Mouse (Mus musculus) CH12.LX (cell line): ENCODE measurements around the gene Cdc14b. TPM values are rescaled to one million over a fixed set of nuclear protein-coding genes. Genes with fewer than 3 reads are reported as not detected.

Experiments
- DNase-seq: peaks from one replicate; pipeline ENCODE4 v3.0.0-alpha.2; 2013; ENCODE audit errors: extremely low read depth
- H3K27ac ChIP-seq: 2 replicates; pipeline ENCODE4 v1.5.1; 2012; ENCODE audit warnings: low read depth, mild to moderate bottlenecking, control low read depth, moderate library complexity; ENCODE audit not compliant: insufficient read depth
- H3K27me3 ChIP-seq: replicated peaks from 2 replicates; pipeline ENCODE3; 2012; ENCODE audit warnings: inconsistent platforms
- H3K36me3 ChIP-seq, 2 experiments: replicated peaks in 1 of 2; 2 replicates each; pipeline versions ENCODE3 to v1.6.1; 2012; ENCODE audit warnings: inconsistent platforms in 1 of 2, low read length in 1 of 2, mild to moderate bottlenecking in 1 of 2, mixed read lengths in 1 of 2, moderate library complexity in 1 of 2; ENCODE audit not compliant: control insufficient read depth in 1 of 2, insufficient read depth in 1 of 2
- H3K4me1 ChIP-seq, 2 experiments: 2 replicates each; pipeline ENCODE4 v1.6.1; 2012; ENCODE audit warnings: inconsistent platforms in 1 of 2, moderate library complexity in 1 of 2; ENCODE audit not compliant: insufficient read depth in 2 of 2, control insufficient read depth in 1 of 2
- H3K4me2 ChIP-seq: 2 replicates; pipeline ENCODE4 v1.6.1; 2012; ENCODE audit warnings: low read depth, mild to moderate bottlenecking, control low read depth; ENCODE audit not compliant: poor library complexity, insufficient read depth, severe bottlenecking
- H3K4me3 ChIP-seq, 3 experiments: fragments of 150-350 bp in 1 of 3; sonication (generic) in 1 of 3; replicated peaks in 1 of 3; 2 replicates each; pipeline versions ENCODE3 to v1.5.1; 2011 to 2012; ENCODE audit warnings: low read depth in 2 of 3, low read length in 2 of 3, mild to moderate bottlenecking in 2 of 3, moderate library complexity in 2 of 3, control low read depth in 1 of 3, improper control_type of control experiment in 1 of 3, inconsistent platforms in 1 of 3, mixed read lengths in 1 of 3; ENCODE audit not compliant: poor library complexity in 1 of 3
- H3K79me2 ChIP-seq: replicated peaks from 2 replicates; pipeline ENCODE4 v1.6.1; 2012; ENCODE audit warnings: mild to moderate bottlenecking, moderate library complexity; ENCODE audit not compliant: control insufficient read depth, poor library complexity, insufficient read depth, severe bottlenecking; ENCODE audit errors: extremely low read depth
- H3K9ac ChIP-seq: 2 replicates; pipeline ENCODE4 v1.6.1; 2012; ENCODE audit warnings: low read depth, mild to moderate bottlenecking, control low read depth, moderate library complexity; ENCODE audit not compliant: insufficient read depth
- H3K9me3 ChIP-seq: replicated peaks from 2 replicates; pipeline ENCODE3; 2012; ENCODE audit warnings: low read length, inconsistent platforms, mixed read lengths
- BHLHE40 ChIP-seq: IDR thresholded peaks from 2 replicates; pipeline ENCODE4 v1.6.1; 2011; ENCODE audit warnings: mild to moderate bottlenecking, low read depth, low read length, improper control_type of control experiment
- CHD1 ChIP-seq: IDR thresholded peaks from 2 replicates; pipeline ENCODE4 v1.6.1; 2012; ENCODE audit warnings: low read depth, low read length, improper control_type of control experiment, inconsistent platforms
- CTCF ChIP-seq, 2 experiments: IDR thresholded peaks in 1 of 2; conservative IDR thresholded peaks in 1 of 2; 2 replicates each; pipeline ENCODE4 v1.5.1; 2011 to 2012; ENCODE audit warnings: low read depth in 2 of 2, low read length in 2 of 2, improper control_type of control experiment in 1 of 2, inconsistent platforms in 1 of 2, mild to moderate bottlenecking in 1 of 2, moderate library complexity in 1 of 2
- EP300 ChIP-seq: IDR thresholded peaks from 2 replicates; pipeline ENCODE4 v1.6.1; 2011; ENCODE audit warnings: low read length, improper control_type of control experiment
- ETS1 ChIP-seq: conservative IDR thresholded peaks from 2 replicates; pipeline ENCODE4 v1.6.1; 2012; ENCODE audit warnings: low read depth, mild to moderate bottlenecking, inconsistent platforms, low read length, improper control_type of control experiment, moderate library complexity
- HCFC1 ChIP-seq: IDR thresholded peaks from 2 replicates; pipeline ENCODE4 v1.6.1; 2012; ENCODE audit warnings: low read depth, mild to moderate bottlenecking, inconsistent platforms, low read length, improper control_type of control experiment
- JUND ChIP-seq: conservative IDR thresholded peaks from 2 replicates; pipeline ENCODE4 v1.6.1; 2011; ENCODE audit warnings: low read depth, low read length, improper control_type of control experiment
- MAFK ChIP-seq: IDR thresholded peaks from 2 replicates; pipeline ENCODE4 v1.6.1; 2011; ENCODE audit warnings: low read length, improper control_type of control experiment; ENCODE audit not compliant: insufficient replicate concordance
- MYC ChIP-seq: IDR thresholded peaks from 2 replicates; pipeline ENCODE4 v1.6.1; 2011; ENCODE audit warnings: low read depth, mild to moderate bottlenecking, improper control_type of control experiment, low read length
- NRF1 ChIP-seq: IDR thresholded peaks from 2 replicates; pipeline ENCODE4 v1.6.1; 2014; ENCODE audit warnings: low read depth, mild to moderate bottlenecking, inconsistent platforms, low read length, improper control_type of control experiment, moderate library complexity
- RAD21 ChIP-seq: IDR thresholded peaks from 2 replicates; pipeline ENCODE4 v1.6.1; 2011; ENCODE audit warnings: low read depth, mild to moderate bottlenecking, low read length, improper control_type of control experiment, moderate library complexity
- RCOR1 ChIP-seq: conservative IDR thresholded peaks from 2 replicates; pipeline ENCODE4 v1.6.1; 2012; ENCODE audit warnings: low read depth, mild to moderate bottlenecking, inconsistent platforms, low read length, improper control_type of control experiment
- SIN3A ChIP-seq: IDR thresholded peaks from 2 replicates; pipeline ENCODE4 v1.6.1; 2012; ENCODE audit warnings: low read length, improper control_type of control experiment, inconsistent platforms
- TCF12 ChIP-seq: IDR thresholded peaks from 2 replicates; pipeline ENCODE4 v1.6.1; 2014; ENCODE audit warnings: low read depth, mild to moderate bottlenecking, inconsistent platforms, low read length, improper control_type of control experiment
- ZMIZ1 ChIP-seq: IDR thresholded peaks from 2 replicates; pipeline ENCODE4 v1.6.1; 2012; ENCODE audit warnings: low read depth, mild to moderate bottlenecking, inconsistent platforms, low read length, improper control_type of control experiment
- ZNF384 ChIP-seq: IDR thresholded peaks from 2 replicates; pipeline ENCODE4 v1.6.1; 2012; ENCODE audit warnings: low read depth, low read length, improper control_type of control experiment, inconsistent platforms
- dilution Hi-C: fragments of 300-500 bp; cut with MboI; formaldehyde crosslinking; loops from 2 replicates; pipeline ENCODE4 v1.14.3; 2020; ENCODE audit warnings: low sequenced_read_pairs; ENCODE audit not compliant: extremely low pct_unique_long_range_greater_than_20kb, extremely low pct_ligation_motif_present
- in situ Hi-C: fragments of 300-500 bp; cut with MboI; formaldehyde crosslinking; loops from 3 replicates; pipeline ENCODE4 v1.14.3; 2019; ENCODE audit warnings: low sequenced_read_pairs, low pct_ligation_motif_present, low pct_unique_long_range_greater_than_20kb, mixed read lengths
- polyA plus RNA-seq: library from polyadenylated mRNA; unstranded; fragments of >175 nt; gene quantifications from 2 replicates; pipeline ENCODE4 v1.2.1, GENCODE M21; 2012; ENCODE audit warnings: low read depth; ENCODE audit not compliant: insufficient read length
- total RNA-seq, 2 experiments: library from RNA; depleted of rRNA; stranded (reverse); fragments of 300-350 nt in 1 of 2; fragments of >200 nt in 1 of 2; gene quantifications; 2 replicates each; pipeline ENCODE4 v1.2.3; 2012 to 2014

Cdc14b gene
- total and polyA plus RNA-seq, 3 experiments, result 2.7 to 5.5 (median 4.6) TPM

- no peaks in the 10 kb centered on the region for H3K27me3 ChIP-seq
- no peak overlapping the region for H3K27ac ChIP-seq
- H3K4me2 ChIP-seq, result no peak overlapping the region
- H3K4me3 ChIP-seq, result no peak overlapping the region
- no peaks in the 10 kb centered on the region for H3K36me3 ChIP-seq
- TF ChIP-seq ZMIZ1 (no peak), NRF1 (no peak), BHLHE40 (no peak), RAD21 (no peak), CTCF (conservative IDR thresholded peaks at IDR 0.05 in 1 of 2, IDR thresholded peaks at IDR 0.05 in 1 of 2; ENCODE audit: low read depth in 2 of 2, low read length in 2 of 2) (no peak), ZNF384 (no peak), MAFK (no peak), ETS1 (no peak), JUND (no peak), SIN3A (no peak), TCF12 (no peak), RCOR1 (no peak), MYC (no peak)
- H3K9me3 ChIP-seq, result no peaks in the 10 kb centered on the region
- no peaks in the 10 kb centered on the region for H3K79me2 ChIP-seq
- in situ Hi-C loops (no loop called here), dilution Hi-C loops (no loop called here)
- no peak overlapping the region for H3K9ac ChIP-seq
- H3K4me1 ChIP-seq, result peaks cover 0 to 15% of the 10 kb centered on the region in 2 experiments; a peak in 2 of 4 replicates
- no peak for DNase-seq
Observed at GRCm38 (mm10) chr13:64198310-64198709, 76.8 kb downstream of the Cdc14b start.

GRCm38 (mm10) chr13:64197899-64198298 is 77.2 kb downstream of the Cdc14b start:
- Histone ChIP-seq H3K9me3 (no peaks in the 10 kb centered on the region), H3K27ac (no peak overlapping the region), H3K4me2 (no peak overlapping the region), H3K36me3 (no peaks in the 10 kb centered on the region), H3K4me3 (no peak overlapping the region), H3K27me3 (no peaks in the 10 kb centered on the region), H3K79me2 (no peaks in the 10 kb centered on the region), H3K9ac (no peak overlapping the region), H3K4me1 (peaks cover 0 to 11% of the 10 kb centered on the region in 2 experiments; a peak in 2 of 4 replicates)
- DNase-seq, result no peak
- dilution Hi-C loops (no loop called here), in situ Hi-C loops (no loop called here)
- no peak for TF ChIP-seq EP300
- TF ChIP-seq CHD1, result no peak

- Histone ChIP-seq H3K27ac (no peak overlapping the region), H3K4me2 (no peak overlapping the region), H3K27me3 (peaks cover 1% of the 10 kb centered on the region), H3K4me3 (no peak overlapping the region), H3K9ac (no peak overlapping the region), H3K79me2 (no peaks in the 10 kb centered on the region), H3K4me1 (peaks cover 7 to 29% of the 10 kb centered on the region in 2 experiments; a peak in 2 of 4 replicates), H3K9me3 (no peaks in the 10 kb centered on the region), H3K36me3 (no peaks in the 10 kb centered on the region)
- dilution Hi-C loops (no loop called here), in situ Hi-C loops (loop anchor here (10.0 kb wide), 1 partner anchor 128 kb away; the partner anchor contains the start of gene Aaed1)
- peak; percentile 9 for DNase-seq
- peak; percentile 54; the same call in 1 of the 2 replicates for TF ChIP-seq ETS1
- no peak for TF ChIP-seq HCFC1
Observed at GRCm38 (mm10) chr13:64187065-64187464, 88.0 kb downstream of the Cdc14b start.
